Mouse (Mus musculus) stomach, embryonic 15.5 days (tissue): ENCODE results near the gene Klk1. TPM values are rescaled to one million over a fixed set of nuclear protein-coding genes. Genes with fewer than 3 reads are reported as not detected.

Experiments used
- ATAC-seq: fragments of 200-750 bp; cut with Nextera tagmentation; 2 replicates; pipeline ENCODE4 v1.8.0; 2017; ENCODE audit warnings: low read depth, moderate number of reproducible peaks, moderate TSS enrichment; ENCODE audit not compliant: insufficient read depth, low FRiP score
- H3K27ac ChIP-seq: fragments of 300-500 bp; sonication (generic); 2 replicates; pipeline ENCODE4 v1.5.1; 2015; ENCODE audit warnings: mild to moderate bottlenecking, inconsistent platforms
- H3K27me3 ChIP-seq: fragments of 300-500 bp; sonication (generic); replicated peaks from 2 replicates; pipeline ENCODE4 v1.6.1; 2015; ENCODE audit warnings: inconsistent platforms
- H3K36me3 ChIP-seq: fragments of 300-500 bp; sonication (generic); 2 replicates; pipeline ENCODE4 v1.6.1; 2015; ENCODE audit warnings: inconsistent platforms
- H3K4me1 ChIP-seq: fragments of 300-500 bp; sonication (generic); 2 replicates; pipeline ENCODE4 v1.6.1; 2015; ENCODE audit warnings: inconsistent platforms
- H3K4me2 ChIP-seq: fragments of 300-500 bp; sonication (generic); 2 replicates; pipeline ENCODE4 v1.6.1; 2015; ENCODE audit warnings: mild to moderate bottlenecking, inconsistent platforms
- H3K4me3 ChIP-seq: fragments of 300-500 bp; sonication (generic); replicated peaks from 2 replicates; pipeline ENCODE4 v1.5.1; 2015; ENCODE audit warnings: inconsistent platforms
- H3K9ac ChIP-seq: fragments of 300-500 bp; sonication (generic); 2 replicates; pipeline ENCODE4 v1.6.1; 2015; ENCODE audit warnings: inconsistent platforms
- H3K9me3 ChIP-seq: fragments of 300-500 bp; sonication (generic); 2 replicates; pipeline ENCODE4 v1.6.1; 2016; ENCODE audit warnings: inconsistent platforms
- WGBS: fragments of 180-500 bp; shearing (Covaris S2); methylation state at CpG from one replicate; pipeline ENCODE4 v1.1.7; 2015; 5-methylcytosine and 5-hydroxymethylcytosine counted together
- polyA plus RNA-seq: library from polyadenylated mRNA; unstranded; fragments of >200 nt; fragmentation: Nextera tagmentation; extraction: Ambion mirVana; gene quantifications from 2 replicates; pipeline ENCODE4 v1.2.1, GENCODE M21; 2015

Klk1 gene
- polyA plus RNA-seq, 1 experiment from 2014 or later: 19.4 TPM

- Histone ChIP-seq H3K9ac (no peak within 1 kb of the TSS), H3K4me3 (no peak within 1 kb of the TSS), H3K36me3 (peaks cover 12% of the 10 kb centered on the region; the same call in 1 of the 2 replicates), H3K4me2 (no peak within 1 kb of the TSS), H3K27me3 (no peaks in the 10 kb centered on the region), H3K27ac (no peak within 1 kb of the TSS), H3K4me1 (0 out of 2 replicates have a peak, but pooled peaks cover 3% of the 10 kb centered on the region), H3K9me3 (no peaks in the 10 kb centered on the region)
- ATAC-seq: no peak
- 64% methylated on average over 4 of the region's 4 CpGs for WGBS
Measured at GRCm38 (mm10) chr7:44257278-44257677, 32.1 kb downstream of the Klk1 start, which contains the start of gene Acp4. Acp4 (minus strand) TSS chr7:44257378.

GRCm38 (mm10) chr7:44260410-44260809 lies 35.2 kb downstream of the Klk1 start:
- peaks cover 6% of the 10 kb centered on the region for H3K4me1 ChIP-seq
- H3K27ac ChIP-seq: no peak overlapping the region
- H3K4me2 ChIP-seq: no peak overlapping the region
- WGBS: 64% methylated on average over 6 of the region's 6 CpGs
- no peak overlapping the region for H3K4me3 ChIP-seq
- peaks cover 6% of the 10 kb centered on the region; the same call in 1 of the 2 replicates for H3K27me3 ChIP-seq
- ATAC-seq: no peak
- H3K9me3 ChIP-seq: no peaks in the 10 kb centered on the region
- H3K36me3 ChIP-seq: no peaks in the 10 kb centered on the region
- no peak overlapping the region for H3K9ac ChIP-seq

GRCm38 (mm10) chr7:44261147-44261546 lies 36.0 kb downstream of the Klk1 start, which contains the start of gene Gm15517:
Gm15517 (plus strand) TSS chr7:44261447.
- H3K36me3 ChIP-seq: no peaks in the 10 kb centered on the region
- H3K4me3 ChIP-seq: no peak within 1 kb of the TSS
- no peak within 1 kb of the TSS for H3K9ac ChIP-seq
- no peak for ATAC-seq
- H3K27ac ChIP-seq: no peak within 1 kb of the TSS
- peaks cover 6% of the 10 kb centered on the region for H3K4me1 ChIP-seq
- WGBS: 52% methylated on average over 5 of the region's 5 CpGs
- H3K27me3 ChIP-seq: peaks cover 6% of the 10 kb centered on the region; the same call in 1 of the 2 replicates
- H3K4me2 ChIP-seq: no peak within 1 kb of the TSS
- H3K9me3 ChIP-seq: no peaks in the 10 kb centered on the region

- H3K9ac ChIP-seq: no peak overlapping the region
- peak overlapping the region; percentile 47 for H3K4me2 ChIP-seq
- peak; percentile 81 for ATAC-seq
- H3K27ac ChIP-seq: no peak overlapping the region
- peak overlapping the region; percentile 11; the same call in 1 of the 2 replicates for H3K4me3 ChIP-seq
- 3% methylated on average over 34 of the region's 34 CpGs for WGBS
- H3K27me3 ChIP-seq: peaks cover 6% of the 10 kb centered on the region; the same call in 1 of the 2 replicates
- peaks cover 6% of the 10 kb centered on the region for H3K4me1 ChIP-seq
- H3K9me3 ChIP-seq: no peaks in the 10 kb centered on the region
- H3K36me3 ChIP-seq: no peaks in the 10 kb centered on the region
Measured at GRCm38 (mm10) chr7:44262791-44263643, 37.9 kb downstream of the Klk1 start.

- H3K9ac ChIP-seq: no peak overlapping the region
- H3K27ac ChIP-seq: no peak overlapping the region
- no peaks in the 10 kb centered on the region for H3K36me3 ChIP-seq
- no peak overlapping the region for H3K4me3 ChIP-seq
- H3K27me3 ChIP-seq: peaks cover 5% of the 10 kb centered on the region; the same call in 1 of the 2 replicates
- ATAC-seq: no peak
- no peaks in the 10 kb centered on the region for H3K9me3 ChIP-seq
- H3K4me1 ChIP-seq: peaks cover 3% of the 10 kb centered on the region
- 70% methylated on average over 11 of the region's 11 CpGs for WGBS
- H3K4me2 ChIP-seq: no peak overlapping the region
Measured at GRCm38 (mm10) chr7:44268117-44268516, 43.0 kb downstream of the Klk1 start.

GRCm38 (mm10) chr7:44269397-44269796 lies 44.2 kb downstream of the Klk1 start:
- Histone ChIP-seq H3K27me3 (0 out of 2 replicates have a peak, but pooled peaks cover 7% of the 10 kb centered on the region), H3K27ac (no peak overlapping the region), H3K36me3 (no peaks in the 10 kb centered on the region), H3K9ac (no peak overlapping the region), H3K4me2 (no peak overlapping the region), H3K4me3 (no peak overlapping the region), H3K4me1 (no peaks in the 10 kb centered on the region), H3K9me3 (no peaks in the 10 kb centered on the region)
- 89% methylated on average over 2 of the region's 2 CpGs for WGBS
- no peak for ATAC-seq

- H3K9ac ChIP-seq: no peak overlapping the region
- no peaks in the 10 kb centered on the region for H3K36me3 ChIP-seq
- no peaks in the 10 kb centered on the region for H3K4me1 ChIP-seq
- H3K9me3 ChIP-seq: no peaks in the 10 kb centered on the region
- 71% methylated on average over 2 of the region's 2 CpGs for WGBS
- no peak for ATAC-seq
- H3K4me2 ChIP-seq: no peak overlapping the region
- H3K4me3 ChIP-seq: no peak overlapping the region
- H3K27me3 ChIP-seq: 0 out of 2 replicates have a peak, but pooled peaks cover 8% of the 10 kb centered on the region
- no peak overlapping the region for H3K27ac ChIP-seq
Measured at GRCm38 (mm10) chr7:44271309-44271708, 46.1 kb downstream of the Klk1 start.

GRCm38 (mm10) chr7:44272546-44272945 lies 47.4 kb downstream of the Klk1 start:
- Histone ChIP-seq H3K4me3 (no peak overlapping the region), H3K4me1 (no peaks in the 10 kb centered on the region), H3K27me3 (0 out of 2 replicates have a peak, but pooled peaks cover 8% of the 10 kb centered on the region), H3K36me3 (no peaks in the 10 kb centered on the region), H3K9ac (no peak overlapping the region), H3K9me3 (no peaks in the 10 kb centered on the region), H3K27ac (no peak overlapping the region), H3K4me2 (no peak overlapping the region)
- WGBS: 91% methylated on average over 6 of the region's 7 CpGs
- no peak for ATAC-seq

GRCm38 (mm10) chr7:44273446-44273845 lies 48.3 kb downstream of the Klk1 start:
- Histone ChIP-seq H3K4me1 (no peaks in the 10 kb centered on the region), H3K4me3 (no peak overlapping the region), H3K27me3 (0 out of 2 replicates have a peak, but pooled peaks cover 8% of the 10 kb centered on the region), H3K4me2 (no peak overlapping the region), H3K9ac (no peak overlapping the region), H3K9me3 (no peaks in the 10 kb centered on the region), H3K36me3 (no peaks in the 10 kb centered on the region), H3K27ac (no peak overlapping the region)
- 72% methylated on average over 7 of the region's 7 CpGs for WGBS
- ATAC-seq: no peak

- no peak overlapping the region for H3K27ac ChIP-seq
- H3K4me2 ChIP-seq: no peak overlapping the region
- 0 out of 2 replicates have a peak, but pooled peaks cover 8% of the 10 kb centered on the region for H3K27me3 ChIP-seq
- ATAC-seq: no peak
- H3K4me1 ChIP-seq: no peaks in the 10 kb centered on the region
- no peak overlapping the region for H3K9ac ChIP-seq
- H3K4me3 ChIP-seq: no peak overlapping the region
- H3K9me3 ChIP-seq: no peaks in the 10 kb centered on the region
- WGBS: 28% methylated on average over 11 of the region's 11 CpGs
- H3K36me3 ChIP-seq: no peaks in the 10 kb centered on the region
Measured at GRCm38 (mm10) chr7:44274096-44274495, 48.9 kb downstream of the Klk1 start.

GRCm38 (mm10) chr7:44275546-44275945 lies 50.4 kb downstream of the Klk1 start:
- Histone ChIP-seq H3K4me2 (no peak overlapping the region), H3K27ac (no peak overlapping the region), H3K4me1 (no peaks in the 10 kb centered on the region), H3K27me3 (0 out of 2 replicates have a peak, but pooled peaks cover 8% of the 10 kb centered on the region), H3K4me3 (no peak overlapping the region), H3K9me3 (no peaks in the 10 kb centered on the region), H3K36me3 (no peaks in the 10 kb centered on the region), H3K9ac (no peak overlapping the region)
- ATAC-seq: no peak
- 75% methylated on average over 3 of the region's 3 CpGs for WGBS
